Mouse (Mus musculus): ENCODE data around the gene Erlin1.

Gene Erlin1

GRCm38 (mm10) chr19:44063773-44064172 is 5.8 kb downstream of the Erlin1 start:
- CTCF ChIA-PET: no interaction called here

DNA sequence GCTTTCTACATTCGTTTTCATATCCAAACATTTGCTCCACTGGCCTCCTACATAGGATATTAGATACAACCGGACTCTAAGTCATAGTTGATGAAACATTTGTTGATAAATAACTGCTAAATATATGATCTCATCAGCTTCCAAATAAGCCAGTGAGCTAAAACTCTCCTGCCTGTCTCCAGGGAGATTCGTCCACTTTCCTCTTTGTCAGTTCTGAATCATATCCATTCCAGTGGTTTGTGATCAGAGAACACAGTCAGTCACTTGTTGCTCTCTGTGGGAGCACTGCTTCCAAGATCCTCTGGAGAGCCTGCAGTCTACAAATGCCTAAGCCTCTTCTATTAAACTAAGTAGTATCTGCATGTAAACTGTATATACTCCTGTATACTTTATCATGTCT is 9.4 kb downstream of the Erlin1 start:
- CTCF ChIA-PET: no interaction called here

DNA sequence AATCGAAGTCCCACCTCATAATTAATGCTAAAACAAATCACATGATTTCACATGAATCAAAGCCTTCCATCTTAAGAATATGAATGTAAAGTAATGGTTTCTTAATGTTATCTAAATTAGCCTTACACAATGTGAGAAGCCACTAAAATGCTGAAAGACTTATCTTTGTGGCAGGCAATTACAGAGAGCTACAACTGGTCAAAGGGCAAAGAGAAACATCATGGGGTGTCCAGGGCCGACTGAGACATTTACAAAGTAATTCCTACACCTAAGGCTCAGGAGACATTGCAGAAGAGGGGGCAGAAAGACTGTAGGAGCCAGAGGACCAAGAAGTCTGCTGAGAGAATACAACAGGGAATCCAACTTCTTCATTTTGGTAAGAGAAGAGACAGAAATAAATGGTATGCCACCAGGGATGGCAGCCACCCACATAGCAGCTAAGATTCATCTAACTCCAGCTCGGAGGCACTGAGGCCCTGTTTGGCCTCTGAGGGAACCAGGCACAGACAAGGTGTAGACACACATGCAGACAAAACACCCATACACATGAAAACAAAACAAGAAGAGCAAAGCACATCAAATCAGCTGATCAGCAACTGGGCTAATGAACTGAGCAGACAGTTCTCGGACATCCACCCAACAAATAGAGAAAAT is 14.3 kb downstream of the Erlin1 start:
- CTCF ChIA-PET: no interaction called here

DNA sequence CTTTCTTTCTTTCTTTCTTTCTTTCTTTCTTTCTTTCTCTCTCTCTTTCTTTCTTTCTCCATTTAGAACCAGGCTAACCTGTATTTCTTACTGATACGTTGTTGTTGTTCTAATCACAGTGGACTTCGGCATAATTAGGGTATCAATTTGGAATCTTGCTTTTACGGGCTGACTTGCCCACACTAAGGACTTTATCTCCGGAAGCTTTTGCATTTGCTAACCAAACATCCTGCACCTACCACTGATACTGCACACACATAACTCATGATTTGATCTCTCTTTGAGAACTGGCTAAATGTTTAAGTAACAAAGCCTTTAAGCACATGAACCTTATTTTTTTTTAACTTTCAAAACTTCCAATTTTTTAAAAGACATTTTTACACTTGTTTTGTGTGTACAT is 19.2 kb downstream of the Erlin1 start:
- CTCF ChIA-PET: no interaction called here

GRCm38 (mm10) chr19:44049282-44049681 is 20.3 kb downstream of the Erlin1 start:
- CTCF ChIA-PET: no interaction called here

- CTCF ChIA-PET: no interaction called here
Measured at GRCm38 (mm10) chr19:44045847-44046246, 23.7 kb downstream of the Erlin1 start.

GRCm38 (mm10) chr19:44042121-44042520 is 27.5 kb downstream of the Erlin1 start:
- CTCF ChIA-PET: no interaction called here

- CTCF ChIA-PET: interaction anchor here (0.6 kb wide), 1 partner anchor 281 kb away, joined by 10 read pairs; no protein-coding TSS in a partner anchor
Measured at GRCm38 (mm10) chr19:44033396-44033795, 36.2 kb downstream of the Erlin1 start.

- CTCF ChIA-PET: no interaction called here
Measured at GRCm38 (mm10) chr19:44032046-44032744, 37.4 kb downstream of the Erlin1 start.

GRCm38 (mm10) chr19:44030024-44030423 is 39.6 kb downstream of the Erlin1 start:
- CTCF ChIA-PET: no interaction called here

GRCm38 (mm10) chr19:44028972-44029371 is 40.6 kb downstream of the Erlin1 start, which contains the start of gene Cyp2c23:
TSS of gene Cyp2c23 (minus strand) at chr19:44029208.
- CTCF ChIA-PET: no interaction called here

DNA sequence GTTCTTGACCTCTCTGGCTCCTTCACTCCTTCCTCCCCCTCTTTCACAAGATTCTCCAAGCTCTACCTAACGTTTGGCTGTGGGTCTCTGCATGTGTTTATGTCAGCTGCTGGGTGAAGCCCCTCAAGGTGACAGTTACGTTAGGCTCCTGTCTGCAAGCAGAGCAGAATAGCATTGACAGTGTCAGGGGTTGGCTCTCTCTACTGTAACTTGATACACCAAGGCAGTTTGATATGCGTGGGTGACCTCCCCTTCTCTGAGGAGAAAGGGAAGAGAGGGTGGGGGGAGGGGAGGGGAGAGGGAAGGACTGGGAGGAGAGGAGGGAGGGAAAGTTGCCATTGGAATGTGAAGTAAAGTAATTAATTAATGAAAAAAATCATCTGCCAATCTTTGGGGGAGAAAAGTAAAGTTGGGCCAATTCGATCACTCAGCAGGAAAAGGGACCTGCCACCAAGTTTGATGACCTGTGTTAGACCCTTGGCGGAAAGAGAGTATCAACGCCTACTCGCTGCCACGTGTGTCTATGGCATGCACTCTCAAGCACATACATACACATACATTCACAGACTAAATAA is 42.5 kb downstream of the Erlin1 start:
- CTCF ChIA-PET: no interaction called here

- CTCF ChIA-PET: no interaction called here
Measured at GRCm38 (mm10) chr19:44024921-44025585, 44.5 kb downstream of the Erlin1 start.

- CTCF ChIA-PET: no interaction called here
Measured at GRCm38 (mm10) chr19:44023066-44023465, 46.5 kb downstream of the Erlin1 start.

- CTCF ChIA-PET: no interaction called here
Measured at GRCm38 (mm10) chr19:44021502-44021901, 48.1 kb downstream of the Erlin1 start.

- CTCF ChIA-PET: no interaction called here
Measured at GRCm38 (mm10) chr19:44019739-44020138, 49.8 kb downstream of the Erlin1 start.

- CTCF ChIA-PET: no interaction called here
Measured at GRCm38 (mm10) chr19:44013862-44014261, 55.7 kb downstream of the Erlin1 start.

DNA sequence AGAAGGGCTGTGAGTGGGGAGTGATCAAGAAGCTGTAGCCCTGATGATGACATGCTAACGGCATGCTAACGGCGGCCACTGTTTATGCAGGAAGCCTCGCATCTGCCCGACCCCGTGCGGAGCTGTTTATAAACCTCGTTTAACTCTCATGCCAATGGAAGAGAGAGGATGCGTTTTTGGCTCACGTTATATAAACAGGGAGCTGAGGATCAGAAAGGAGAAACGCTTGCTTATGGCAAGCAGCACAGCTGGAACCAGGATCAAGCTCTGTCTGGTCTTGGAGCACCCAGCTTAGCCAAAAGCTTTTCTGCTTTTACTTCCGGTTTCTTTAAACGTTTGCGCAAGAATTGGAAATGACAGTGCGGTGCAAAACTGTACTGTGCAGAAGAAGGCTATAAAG is 60.8 kb downstream of the Erlin1 start:
- CTCF ChIA-PET: no interaction called here

GRCm38 (mm10) chr19:44007186-44007585 is 62.4 kb downstream of the Erlin1 start:
- CTCF ChIA-PET: no interaction called here

DNA sequence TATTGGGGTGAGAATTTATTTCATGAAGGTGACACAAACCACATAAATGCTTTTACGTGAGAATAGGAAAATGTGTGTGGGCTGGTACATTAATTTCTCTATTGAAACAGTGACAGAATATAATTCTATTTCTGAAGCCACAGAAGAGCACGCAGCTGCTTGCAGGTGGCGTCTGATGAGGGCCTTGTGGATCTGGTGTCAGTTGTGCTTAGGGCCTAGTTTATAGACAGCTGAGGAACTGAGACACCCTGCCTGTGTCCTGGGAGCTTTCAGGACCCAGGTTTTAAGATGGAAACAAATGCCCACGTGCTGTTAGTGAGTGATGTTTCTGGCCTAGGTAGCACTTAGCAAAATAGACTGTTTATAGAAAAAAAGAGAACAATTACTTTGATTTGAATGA is 64.6 kb downstream of the Erlin1 start:
- CTCF ChIA-PET: no interaction called here

GRCm38 (mm10) chr19:44004261-44004660 is 65.3 kb downstream of the Erlin1 start:
- CTCF ChIA-PET: no interaction called here

- CTCF ChIA-PET: no interaction called here
Measured at GRCm38 (mm10) chr19:44000720-44001119, 68.9 kb downstream of the Erlin1 start.

- CTCF ChIA-PET: no interaction called here
Measured at GRCm38 (mm10) chr19:44000061-44000460, 69.5 kb downstream of the Erlin1 start.

Measured in spleen, embryonic (tissue).